Mouse (Mus musculus): Measurements from ENCODE around the gene Scn4b.

Gene Scn4b

DNA sequence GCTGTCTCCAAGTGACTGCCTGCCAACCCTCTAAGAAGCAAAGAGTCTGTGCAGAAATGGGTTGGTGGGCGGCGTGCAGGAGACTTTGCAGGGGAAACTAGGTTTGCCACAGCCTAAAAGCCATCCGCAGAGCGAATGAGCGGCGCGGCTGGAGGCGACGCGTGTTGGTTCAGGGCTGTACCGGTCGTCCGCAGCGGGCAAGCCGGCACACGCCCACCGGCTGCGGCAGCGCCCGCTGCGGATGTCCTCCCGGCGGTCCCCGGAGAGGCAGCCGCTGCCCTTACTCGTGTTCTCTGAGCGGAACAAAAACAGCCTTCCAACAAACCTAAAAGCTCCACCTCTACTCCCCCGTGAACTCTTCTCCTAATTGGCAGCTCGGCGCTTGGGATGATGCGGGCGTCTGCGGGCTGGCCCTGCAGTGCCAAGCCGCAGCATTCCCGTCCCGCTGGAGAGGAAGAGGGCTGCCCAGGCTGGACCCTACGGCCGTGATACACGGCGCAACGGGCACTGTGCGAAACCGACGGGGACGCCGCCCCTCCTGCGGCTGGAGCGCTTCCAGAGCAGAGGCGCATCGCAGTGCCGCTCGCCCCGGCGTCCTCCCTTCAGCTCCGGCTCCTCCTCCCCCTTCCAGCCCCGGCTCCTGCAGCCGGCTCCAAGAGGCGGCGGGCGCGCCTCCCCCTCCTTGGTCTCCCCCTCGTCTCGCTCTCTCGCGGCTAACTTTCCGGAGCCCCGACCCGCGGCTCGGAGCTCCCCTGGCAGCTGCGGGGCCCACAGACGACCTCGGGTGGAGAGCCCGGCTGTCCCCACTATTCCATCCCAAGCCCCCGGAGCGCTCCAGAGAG is at the start of gene Scn4b:
Scn4b (plus strand) TSS at position 205 of the 842 bp plus-strand sequence.
- DNase-seq (ENCODE audit: low read depth, low spot score): peak; percentile 62

DNA sequence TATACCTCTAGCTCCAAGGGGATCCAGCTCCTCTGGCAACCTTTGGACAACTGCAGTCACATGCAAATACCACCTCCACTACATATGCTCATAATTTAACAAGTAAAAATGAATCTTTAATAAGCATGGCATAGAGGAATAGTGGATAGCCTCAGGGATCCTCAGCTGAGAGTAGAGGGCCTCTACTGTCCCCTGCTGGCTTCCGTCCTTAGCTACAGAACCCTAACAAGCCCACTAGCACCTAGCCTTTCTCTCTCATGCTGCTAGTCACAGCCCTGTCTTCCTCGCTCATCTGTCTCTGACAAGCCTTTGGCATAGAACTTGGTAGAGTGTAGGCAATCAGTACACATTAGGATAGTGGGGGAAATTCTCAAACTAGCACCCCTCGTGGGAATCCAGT is 47.4 kb upstream of the Scn4b start:
- no peak for DNase-seq (ENCODE audit: low read depth, low spot score)

DNA sequence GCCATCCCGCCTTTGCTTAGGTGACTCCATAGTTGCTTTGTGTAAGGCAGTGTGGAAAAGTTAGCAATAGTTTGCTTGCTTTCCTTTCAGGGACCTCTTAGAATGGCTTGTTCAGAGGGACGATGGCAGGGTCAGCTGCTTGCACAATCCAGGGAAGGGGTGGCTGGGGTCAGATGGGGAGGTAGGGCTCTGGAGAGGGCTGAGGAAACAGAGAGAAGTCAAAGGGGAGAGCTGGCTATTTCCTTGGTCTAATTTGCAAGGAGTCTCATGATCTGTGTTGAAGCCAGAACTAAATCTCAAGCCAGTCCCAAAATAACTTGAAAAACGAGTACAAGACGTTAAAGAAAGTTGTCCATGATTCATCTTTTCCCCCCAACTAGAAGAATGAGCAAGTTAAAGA is 45.6 kb upstream of the Scn4b start:
- DNase-seq (ENCODE audit: low read depth, low spot score): no peak

DNA sequence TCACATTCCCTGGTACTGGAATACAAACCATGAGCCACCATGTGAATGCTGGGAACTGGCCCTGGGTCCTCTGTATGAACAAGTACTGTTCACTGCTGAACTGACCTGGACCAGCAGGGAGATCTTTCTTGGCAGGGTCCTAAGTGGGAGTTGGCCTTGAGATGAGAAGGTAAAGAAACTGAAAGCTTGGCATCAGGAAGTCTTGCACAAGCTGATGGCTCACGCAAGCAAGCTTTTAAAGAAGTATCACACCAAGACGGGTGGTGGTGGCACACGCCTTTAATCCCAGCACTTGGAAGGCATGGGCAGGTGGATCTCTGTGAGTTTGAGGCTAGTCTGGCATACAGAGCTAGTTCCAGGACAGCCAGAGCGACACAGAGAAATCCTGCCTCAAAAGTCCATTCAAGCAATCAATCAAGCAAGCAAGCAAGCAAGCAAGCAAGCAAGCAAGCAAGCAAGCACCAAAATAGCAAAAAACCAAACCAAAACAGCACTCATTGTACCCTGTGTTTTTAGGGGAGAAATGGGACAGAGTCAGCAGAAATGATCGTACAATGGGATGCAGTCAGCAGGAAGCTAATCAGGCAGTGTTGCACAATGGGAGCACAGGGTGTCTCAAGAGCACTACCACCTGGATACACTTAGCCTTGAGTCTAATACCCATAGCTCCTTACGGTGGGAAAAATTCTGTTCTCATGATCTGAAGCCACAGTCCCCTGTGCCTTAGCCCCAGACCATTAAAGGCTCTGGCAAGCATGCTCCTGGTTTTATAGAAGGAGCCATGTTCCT is 42.9 kb upstream of the Scn4b start:
- no peak for DNase-seq (ENCODE audit: low read depth, low spot score)

DNA sequence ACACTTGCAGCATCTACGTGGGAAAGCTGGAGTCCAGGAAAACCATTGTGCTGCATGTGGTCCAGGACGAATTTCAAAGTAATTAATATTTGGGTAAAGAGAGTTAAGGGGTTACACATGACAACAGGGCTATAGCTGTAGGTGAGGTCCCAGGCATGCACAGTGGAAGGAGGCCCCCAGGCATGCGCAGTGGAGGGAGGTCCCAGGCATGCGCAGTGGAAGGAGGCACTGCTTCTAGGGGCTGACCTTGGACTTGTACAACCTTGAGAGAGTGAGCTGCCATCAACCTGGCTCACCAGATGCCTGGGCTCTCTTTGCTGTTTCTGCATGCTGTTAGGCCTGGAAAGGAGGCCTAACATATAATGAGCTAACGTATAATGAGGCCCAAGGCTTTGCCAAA is 40.3 kb upstream of the Scn4b start:
- DNase-seq (ENCODE audit: low read depth, low spot score): no peak

DNA sequence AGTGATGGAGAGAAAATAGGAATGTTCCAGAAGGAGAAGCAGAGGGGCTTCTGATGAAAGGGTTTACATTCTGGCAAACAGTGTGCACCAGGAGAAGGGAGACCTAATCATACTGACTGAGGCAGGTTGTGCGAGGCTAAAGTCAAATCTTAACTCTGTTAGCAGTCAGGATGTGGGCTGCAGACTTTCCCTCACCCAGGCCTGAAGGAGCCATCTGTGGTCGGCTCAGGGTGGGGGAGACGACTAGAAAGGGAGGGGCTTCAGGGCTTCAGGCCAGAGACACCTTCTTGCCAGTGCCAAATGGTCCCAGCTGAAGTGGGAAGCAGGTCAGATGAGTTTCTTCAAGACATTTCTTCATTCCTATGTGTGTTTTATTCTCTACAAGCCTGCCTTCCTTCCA is 39.8 kb upstream of the Scn4b start:
- no peak for DNase-seq (ENCODE audit: low read depth, low spot score)

DNA sequence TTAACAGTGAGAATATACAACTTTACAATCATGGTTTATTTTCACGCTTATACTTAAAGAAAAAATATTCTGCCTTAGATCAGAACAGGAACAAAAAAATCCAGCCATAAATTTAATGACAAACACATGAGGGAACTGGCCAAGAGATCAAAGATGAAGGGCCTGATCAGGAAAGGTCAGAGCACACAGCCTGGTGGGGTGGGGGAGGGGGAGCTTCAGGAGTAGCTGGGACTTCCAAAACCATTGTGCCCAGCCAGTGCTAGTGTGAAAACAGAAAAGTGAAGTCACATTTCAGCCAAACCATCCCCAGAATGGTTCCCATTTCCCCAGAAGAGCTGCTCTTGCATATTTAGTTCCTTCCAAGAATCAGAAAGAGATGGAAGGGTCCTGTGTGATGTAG is 35.7 kb upstream of the Scn4b start:
- no peak for DNase-seq (ENCODE audit: low read depth, low spot score)

DNA sequence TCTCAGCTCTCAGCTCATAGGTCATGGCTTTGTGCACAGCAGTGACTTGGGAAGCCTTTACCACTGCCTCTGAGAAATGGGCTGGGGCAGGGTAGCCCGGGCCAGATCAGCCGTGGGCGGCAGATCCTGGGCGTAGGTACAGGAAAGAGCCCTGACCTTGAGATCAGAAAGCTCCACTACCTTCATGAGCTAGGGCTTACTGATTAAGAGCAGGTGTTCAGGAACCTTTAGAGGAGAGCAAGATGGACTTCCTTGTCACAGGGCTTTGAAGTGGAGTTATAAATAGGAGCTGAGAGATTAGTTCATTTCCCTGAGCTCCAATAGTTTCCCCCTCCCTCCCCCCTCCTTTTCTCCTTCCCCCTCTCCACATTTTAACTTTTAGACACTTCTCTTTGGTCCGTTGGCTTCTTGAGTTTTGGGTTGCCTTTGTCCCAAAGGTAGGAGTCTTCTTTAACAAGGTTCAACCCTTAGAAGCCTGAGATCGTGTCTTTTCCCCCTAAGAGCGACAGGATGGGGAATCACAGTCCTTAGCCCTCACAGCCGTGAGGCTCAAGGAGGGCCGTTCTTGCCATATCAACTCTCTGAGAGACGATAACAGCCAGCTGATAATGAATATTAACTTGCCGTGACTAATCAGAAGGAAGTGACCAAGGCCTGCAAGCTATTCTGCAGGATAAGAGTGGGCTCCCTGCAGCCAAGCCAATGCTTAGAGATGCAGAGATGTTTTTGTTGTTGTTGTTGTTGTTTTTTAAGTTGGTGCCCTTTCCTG is 34.8 kb upstream of the Scn4b start:
- no peak for DNase-seq (ENCODE audit: low read depth, low spot score)

DNA sequence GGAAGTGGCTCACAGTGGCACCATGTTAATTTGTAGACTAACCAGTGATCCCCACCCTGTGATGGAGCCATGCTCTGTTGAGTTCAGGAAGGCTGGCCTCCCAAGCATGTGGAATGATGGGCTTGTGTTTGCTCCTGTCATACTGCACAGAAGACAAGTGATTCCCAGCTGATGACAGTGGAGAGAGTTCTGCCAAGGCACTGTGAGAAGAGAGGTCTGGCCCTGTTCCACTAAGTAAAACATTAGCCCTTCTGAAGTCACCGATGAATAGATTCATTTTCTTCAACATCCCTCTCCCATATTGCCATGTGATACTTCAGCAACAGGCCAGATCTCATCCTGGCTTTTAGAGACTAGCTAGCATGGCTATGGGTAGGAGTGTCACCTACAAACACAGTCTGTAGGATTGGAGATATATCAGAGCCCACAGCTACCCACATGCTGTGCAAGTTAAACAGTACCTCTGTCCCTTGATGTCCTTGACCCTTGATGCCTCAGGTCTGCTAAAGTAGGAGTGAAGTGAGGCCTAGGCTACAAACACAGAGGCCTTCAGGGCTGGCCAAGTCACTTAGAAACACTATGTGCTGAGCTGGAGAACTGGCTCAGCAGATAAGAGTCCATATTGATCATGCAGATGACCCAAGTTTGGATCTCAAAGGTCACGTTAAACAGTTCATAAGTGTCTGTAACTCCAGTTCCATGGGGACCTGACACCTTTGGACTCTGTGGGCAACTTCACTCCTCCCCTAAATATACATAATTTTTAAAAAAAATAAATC is 32.4 kb upstream of the Scn4b start:
- no peak for DNase-seq (ENCODE audit: low read depth, low spot score)

DNA sequence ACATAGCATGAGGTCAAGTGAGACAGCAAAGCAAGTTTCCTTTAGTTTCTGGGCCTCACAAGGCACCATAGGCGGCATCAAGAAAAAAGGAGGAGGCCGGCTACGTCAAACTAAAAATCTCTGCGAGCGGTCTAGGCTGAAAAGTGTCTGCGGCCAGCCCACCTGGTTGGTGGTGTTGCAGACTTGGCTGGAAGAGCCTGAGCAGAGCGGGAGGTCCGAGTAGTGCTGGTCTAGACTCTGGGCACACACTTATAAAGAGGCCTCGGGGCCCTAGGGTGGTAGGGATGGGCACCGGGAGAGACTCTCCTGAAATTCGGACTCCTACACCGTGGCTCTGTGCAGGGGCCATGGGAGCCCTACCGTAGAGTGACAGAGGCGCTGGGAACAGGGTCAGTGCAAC is 22.5 kb upstream of the Scn4b start:
- no peak for DNase-seq (ENCODE audit: low read depth, low spot score)

DNA sequence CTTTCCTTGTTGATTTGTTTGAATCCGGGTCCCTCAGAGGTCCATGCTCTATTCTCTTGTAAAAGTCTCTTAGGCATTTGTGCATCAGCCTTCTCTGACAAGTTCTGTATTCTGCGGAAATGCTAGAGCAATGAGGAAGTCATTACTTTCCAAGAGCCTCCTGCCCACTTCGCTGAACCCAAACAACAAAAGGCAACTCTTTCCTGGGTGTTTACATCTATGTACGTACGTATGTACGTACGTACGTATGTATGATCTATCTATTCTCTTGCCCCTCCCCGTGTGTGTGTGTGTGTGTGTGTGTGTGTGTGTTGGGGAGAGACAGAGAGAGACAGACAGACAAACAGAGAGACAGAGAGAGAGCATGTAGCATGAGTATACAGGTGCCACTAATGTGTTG is 21.4 kb upstream of the Scn4b start:
- peak; percentile 70 for DNase-seq (ENCODE audit: low read depth, low spot score)

DNA sequence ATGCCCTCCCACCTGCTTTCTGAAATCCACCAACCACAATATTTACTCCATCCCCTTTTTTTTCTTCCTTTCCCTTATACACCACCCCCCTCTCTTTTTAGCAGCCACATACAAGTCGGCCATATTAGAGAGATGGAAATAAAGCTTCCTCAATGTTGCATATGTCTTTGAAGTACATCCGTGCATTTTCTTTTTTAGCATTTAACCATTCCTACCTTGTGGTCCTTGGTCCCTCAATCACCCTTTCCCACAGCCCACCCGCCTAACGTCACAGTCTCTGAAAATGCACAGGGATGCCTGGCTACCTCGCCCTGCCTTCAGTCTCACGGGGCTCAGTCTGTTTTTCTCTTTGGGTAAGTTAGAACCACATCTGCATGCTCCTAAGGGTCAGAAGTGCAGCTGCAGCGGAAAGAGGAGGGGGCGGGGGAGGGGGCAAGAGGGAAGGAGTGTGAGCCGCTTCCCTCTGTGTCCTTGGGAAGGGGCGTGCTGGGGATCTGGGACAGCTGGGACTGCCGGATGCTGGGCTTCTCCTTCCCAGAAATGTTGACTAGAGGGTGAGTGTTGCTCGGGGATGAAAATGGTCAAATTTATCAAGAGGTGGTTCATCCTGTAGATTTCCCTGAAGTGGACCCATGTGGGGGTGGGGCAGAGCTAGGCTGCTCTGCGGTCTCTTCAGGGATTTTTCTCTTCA is 20.3 kb upstream of the Scn4b start, which contains the start of gene Scn2b:
Scn2b (plus strand) TSS at position 42 of the 691 bp plus-strand sequence.
- DNase-seq (ENCODE audit: low read depth, low spot score): no peak

DNA sequence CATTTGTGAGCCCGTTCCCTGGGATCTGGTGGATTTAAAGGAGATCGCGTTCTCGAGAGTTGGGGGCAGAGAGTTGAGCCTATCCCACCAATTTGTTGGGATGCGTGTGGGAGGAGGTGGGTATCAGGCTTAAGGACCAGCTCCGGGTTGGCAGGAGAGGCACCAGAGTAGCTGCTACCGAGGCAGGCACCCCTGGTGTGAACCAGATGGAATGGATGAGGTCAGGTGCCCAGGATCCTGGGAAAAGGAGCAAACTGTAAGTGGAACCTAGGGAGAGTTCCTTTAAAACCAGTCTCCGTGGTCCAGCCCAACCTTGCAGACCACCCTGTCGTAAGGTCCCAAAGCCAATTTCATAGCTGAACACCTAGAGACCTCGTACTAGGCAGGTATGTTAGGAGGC is 19.6 kb upstream of the Scn4b start:
- DNase-seq (ENCODE audit: low read depth, low spot score): no peak

DNA sequence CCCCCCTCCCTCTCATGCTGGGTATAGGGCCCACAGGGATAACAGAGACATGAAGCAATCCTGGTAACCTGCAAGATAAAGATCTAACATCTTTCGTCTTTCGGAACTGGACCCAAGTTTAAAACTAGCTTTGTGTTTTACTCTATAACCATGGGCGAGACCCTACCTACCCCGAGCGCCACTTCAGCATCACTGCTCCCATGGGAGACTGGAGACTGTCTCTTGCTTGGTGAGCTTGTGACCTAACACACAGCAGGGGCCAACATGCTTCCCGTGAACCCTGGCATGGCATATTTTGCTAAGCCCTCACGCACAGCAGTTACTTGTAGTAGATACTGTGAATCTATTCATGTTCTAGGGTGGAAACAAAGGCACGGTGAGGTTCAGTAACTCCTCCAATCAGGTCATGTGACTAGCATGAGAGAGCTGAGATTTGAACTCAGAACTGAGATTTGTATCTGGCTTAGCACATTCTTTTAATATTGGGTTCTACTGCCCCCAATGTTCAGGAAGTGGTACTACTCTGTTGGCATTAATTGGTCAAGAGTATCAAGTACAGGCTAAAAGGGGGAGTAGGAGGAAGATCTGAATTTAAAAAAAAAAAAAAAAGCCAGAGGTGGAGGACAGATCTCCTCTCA is 18.8 kb upstream of the Scn4b start:
- no peak for DNase-seq (ENCODE audit: low read depth, low spot score)

DNA sequence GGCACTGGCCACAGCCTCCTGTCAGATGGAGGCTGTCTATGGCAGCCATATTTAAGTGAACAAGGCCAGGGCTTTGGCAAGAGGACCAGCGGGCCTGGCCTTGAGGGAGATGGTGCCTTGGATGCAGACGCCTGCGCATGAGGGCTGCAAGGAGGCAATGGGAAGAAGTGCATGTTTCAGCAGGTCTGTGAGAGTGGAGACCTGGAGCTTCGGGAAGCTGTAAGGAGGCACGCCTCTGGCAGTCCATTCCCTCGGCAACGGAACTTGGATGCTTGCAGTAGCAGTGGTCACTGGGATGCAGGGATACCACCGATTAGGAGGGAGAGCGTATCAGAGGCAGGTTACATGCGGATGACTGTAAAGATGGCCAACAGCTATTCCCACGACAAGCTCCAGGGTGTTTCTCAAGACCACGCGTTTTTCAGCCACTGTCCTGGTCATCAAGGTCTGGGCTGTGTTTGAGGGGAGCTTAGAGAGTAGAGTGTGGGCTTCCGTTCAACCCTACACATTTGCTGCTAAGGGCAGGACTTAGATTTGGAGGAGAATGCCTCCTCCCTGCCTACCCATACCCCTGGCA is 18.2 kb upstream of the Scn4b start:
- DNase-seq (ENCODE audit: low read depth, low spot score): no peak

DNA sequence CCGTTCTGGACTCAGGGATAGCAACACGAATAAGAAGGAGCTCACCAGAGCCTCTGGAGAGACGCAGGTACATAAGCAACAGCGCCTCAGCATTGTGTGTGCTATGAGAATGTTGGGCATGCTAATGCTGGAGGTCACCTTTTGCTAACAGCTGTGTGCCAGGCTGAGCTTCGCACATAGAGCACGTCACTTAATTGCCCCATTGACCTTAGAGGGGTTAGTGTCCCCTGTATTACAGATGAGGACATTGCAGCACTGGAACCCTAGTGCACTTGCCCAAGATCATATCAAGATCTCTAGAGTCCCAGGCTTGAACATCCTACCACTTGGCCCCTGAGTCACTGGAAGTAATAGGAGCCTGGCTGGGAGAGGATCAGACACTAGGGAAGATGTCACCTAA is 17.6 kb upstream of the Scn4b start:
- DNase-seq (ENCODE audit: low read depth, low spot score): no peak

DNA sequence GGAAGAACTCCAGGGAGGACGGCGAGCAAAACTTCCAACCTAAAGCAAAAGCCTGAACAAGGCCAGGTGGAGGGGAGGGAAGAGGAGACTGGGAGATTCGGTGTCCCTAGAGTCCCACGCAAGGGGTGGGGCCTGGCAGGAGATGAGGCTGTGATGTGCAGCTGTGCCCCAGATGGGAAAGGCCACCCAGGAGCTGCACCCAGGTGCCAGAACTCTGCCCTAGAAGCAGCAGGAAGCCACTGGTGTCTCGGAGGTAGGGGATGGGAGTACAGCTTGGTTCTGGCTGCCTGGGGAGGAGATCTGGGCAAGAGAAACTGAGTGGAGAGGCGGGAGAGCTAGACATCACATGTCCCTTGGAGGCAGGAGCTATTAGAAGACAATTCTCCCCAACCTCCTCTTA is 17.2 kb upstream of the Scn4b start:
- no peak for DNase-seq (ENCODE audit: low read depth, low spot score)

DNA sequence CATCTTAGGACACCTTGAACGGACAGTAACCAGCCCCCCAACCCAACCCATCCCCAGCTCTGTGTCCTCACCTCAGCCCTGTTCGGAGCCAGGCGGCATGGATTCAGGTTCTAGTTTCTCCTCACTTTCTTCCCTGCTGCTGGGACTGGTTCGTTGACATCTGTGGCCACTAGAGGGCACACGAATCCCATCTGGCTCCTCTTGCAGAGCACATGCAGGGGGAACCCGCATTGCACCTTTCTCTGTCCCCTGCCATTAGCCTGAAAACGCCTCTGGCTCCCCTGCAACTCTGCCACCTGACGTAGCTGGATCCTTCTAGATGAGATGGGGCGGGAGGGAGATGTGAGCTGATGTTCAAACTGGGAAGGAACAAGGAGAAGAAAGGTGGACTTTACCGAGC is 16.4 kb upstream of the Scn4b start:
- DNase-seq (ENCODE audit: low read depth, low spot score): peak; percentile 93

DNA sequence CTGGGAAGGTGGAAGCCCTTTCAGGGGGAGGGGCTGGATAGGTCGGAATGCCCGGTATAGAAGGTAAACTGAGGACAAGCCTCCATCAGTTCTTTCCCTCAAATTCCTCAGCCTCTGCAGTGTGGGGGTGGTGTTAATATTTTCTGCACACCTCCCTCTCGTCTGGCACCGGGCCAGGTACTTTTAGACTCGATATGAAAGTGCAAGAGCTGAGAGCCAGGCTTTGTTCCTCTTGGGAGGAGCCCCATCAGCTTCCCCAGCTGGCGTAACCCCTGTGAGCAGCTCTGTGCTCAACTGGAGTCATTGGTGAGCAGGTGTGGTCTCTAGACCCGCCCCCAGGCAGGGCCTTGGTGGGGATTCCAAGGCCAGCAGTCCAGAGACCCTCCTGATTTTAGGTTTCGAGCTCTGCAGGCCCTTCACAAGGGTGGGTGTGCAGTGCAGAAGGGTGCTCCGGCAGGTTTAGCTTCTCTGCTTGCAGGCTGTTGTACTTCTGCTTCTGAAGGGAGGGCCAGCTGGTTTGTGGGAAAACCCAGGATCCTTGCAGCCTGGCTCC is 15.9 kb upstream of the Scn4b start:
- peak; percentile 87 for DNase-seq (ENCODE audit: low read depth, low spot score)

DNA sequence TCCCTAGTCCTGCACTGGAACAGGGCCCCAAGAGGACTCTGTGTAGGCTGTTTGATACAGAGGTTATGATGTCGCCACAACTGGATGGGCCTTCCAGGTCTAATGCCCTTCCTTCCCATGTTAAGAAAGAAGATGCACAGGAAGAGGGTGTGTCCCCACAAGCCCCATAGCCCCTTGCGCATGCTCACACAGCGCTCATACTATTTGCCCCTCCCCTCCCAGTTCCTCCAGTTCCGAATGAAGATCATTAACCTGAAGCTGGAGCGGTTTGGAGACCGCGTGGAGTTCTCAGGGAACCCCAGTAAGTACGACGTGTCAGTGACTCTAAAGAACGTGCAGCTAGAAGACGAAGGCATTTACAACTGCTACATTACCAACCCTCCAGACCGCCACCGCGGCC is 13.0 kb upstream of the Scn4b start:
- DNase-seq (ENCODE audit: low read depth, low spot score): peak; percentile 33
